Comparison of ENCODE assay signal across 6 mouse cellular contexts in the genomic region with DNA sequence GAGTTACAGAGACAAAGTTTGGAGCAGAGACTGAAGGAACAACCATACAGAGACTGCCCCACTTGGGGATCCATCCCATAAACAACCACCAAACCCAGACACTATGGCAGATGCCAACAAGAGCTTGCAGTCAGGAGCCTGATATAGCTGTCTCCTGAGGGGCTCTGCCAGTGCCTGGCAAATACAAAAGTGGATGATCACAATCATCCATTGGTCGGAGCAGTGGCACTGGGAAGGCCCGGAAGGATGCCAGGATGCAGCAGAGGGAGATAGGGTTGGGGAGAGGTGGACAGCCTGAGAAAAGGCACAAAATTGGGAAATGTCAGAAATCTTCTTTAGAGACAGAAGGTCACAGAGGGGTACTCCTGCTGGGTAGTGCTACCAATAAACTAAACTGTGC. TPM values are rescaled to one million over a fixed set of nuclear protein-coding genes. Genes with fewer than 3 reads are reported as not detected.
"Had no signal": no experiment of that assay in that cellular context is flagged by ENCODE, and none has a peak within 500 bp of the region (broad histone marks: within the 10 kb centered on the region; RNA-seq: fewer than 3 reads in every experiment).

No protein-coding gene starts in this region.

RNA-seq across cellular contexts. Expression of a gene that starts 40.2 kb away (rescaled TPM):
- total RNA-seq: liver, adult 2 months; megakaryocyte progenitor cell, adult 5-6 weeks; megakaryocyte, adult 5-6 weeks; megakaryocyte-erythroid progenitor cell, adult 5-6 weeks; monocyte, adult 5-6 weeks had no signal
- polyA plus RNA-seq: liver, adult 2 months; macrophage had no signal
